Mouse (Mus musculus) brain, embryonic 14.5 days (tissue): ENCODE data around the gene Bmpr1a. TPM values are rescaled to one million over a fixed set of nuclear protein-coding genes. Genes with fewer than 3 reads are reported as not detected.

Source experiments
- DNase-seq: peaks from one replicate; pipeline ENCODE4 v3.0.0-alpha.2; 2011; ENCODE audit warnings: low read depth
- CTCF ChIP-seq: fragments of 200-500 bp; IDR thresholded peaks from 2 replicates; pipeline ENCODE4 v1.5.1; 2012; ENCODE audit warnings: inconsistent platforms, mild to moderate bottlenecking, moderate library complexity, borderline replicate concordance; ENCODE audit not compliant: insufficient read depth, insufficient read length; ENCODE audit errors: extremely low read depth
- POLR2A ChIP-seq: fragments of 200-500 bp; IDR thresholded peaks from 2 replicates; pipeline ENCODE4 v1.6.1; 2012; ENCODE audit warnings: mild to moderate bottlenecking, inconsistent platforms, borderline replicate concordance; ENCODE audit not compliant: poor library complexity, insufficient read depth, insufficient read length, severe bottlenecking; ENCODE audit errors: extremely low read depth
- polyA plus RNA-seq: library from polyadenylated mRNA; depleted of rRNA; stranded (reverse); fragments of >200 nt; gene quantifications from 2 replicates; pipeline ENCODE4 v1.2.3, GENCODE M21; 2012

Gene Bmpr1a
- polyA plus RNA-seq, 1 experiment, result 23.9 TPM

DNA sequence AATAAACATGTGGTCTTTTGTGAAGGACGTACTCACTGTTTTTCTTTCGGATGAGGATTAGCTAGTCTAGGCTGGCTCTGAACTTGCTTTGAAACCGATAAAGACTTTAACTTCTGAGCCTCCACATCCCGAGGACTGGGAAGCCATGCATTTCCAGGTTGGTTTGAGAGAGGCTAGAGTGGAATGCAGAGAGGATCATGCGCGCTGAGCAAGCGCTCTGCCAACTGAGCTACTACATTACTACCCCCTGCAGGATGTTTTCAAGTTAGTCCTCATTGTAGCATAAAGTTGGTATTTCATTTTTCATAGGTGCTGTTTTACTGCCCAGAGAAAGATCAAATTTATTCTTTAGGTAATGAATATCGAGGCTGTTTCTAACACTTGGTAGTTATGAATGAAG is 17.0 kb downstream of the Bmpr1a start:
- TF ChIP-seq POLR2A (no peak), CTCF (no peak)
- DNase-seq, result peak; percentile 24

DNA sequence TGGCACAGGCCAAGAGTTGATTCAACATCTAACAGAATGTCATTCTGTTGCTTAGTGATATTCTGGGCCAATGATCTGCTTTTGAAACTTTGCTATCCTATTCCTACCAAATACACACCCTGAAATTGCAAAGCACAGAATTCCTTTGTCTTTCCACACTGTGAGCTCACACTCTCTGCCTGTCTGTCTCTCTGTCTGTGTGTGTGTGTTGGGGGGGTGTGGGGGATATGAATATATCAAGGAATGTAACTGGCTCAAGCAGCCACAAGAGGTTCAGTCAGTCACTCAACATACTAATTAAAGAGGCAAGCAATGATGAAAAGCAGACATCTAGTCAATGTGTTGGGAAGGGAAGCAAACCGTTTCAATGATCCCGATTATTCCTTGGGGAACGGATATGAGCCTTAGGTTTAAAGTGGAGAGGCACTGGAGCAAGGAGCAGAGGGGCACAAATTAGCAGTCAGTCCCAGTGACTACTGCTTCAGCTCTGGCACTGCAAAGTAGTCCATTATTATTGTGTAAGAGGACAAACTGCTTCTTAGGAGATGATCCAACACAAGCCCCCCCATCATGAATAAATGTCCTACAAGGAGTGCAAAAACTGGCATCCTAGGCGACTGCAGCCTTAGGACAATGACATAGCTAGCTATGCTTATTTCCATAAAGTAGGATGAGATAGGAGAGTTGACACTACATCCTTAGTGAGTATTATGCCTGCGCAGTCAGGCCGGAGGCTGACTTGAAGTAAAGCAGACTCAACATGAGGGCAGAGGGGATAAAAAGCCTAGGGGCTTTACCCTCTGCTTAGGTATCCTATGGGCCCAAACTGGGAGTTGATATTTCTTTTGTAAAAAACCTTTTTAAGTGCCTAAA is 19.4 kb downstream of the Bmpr1a start:
- peak; percentile 58 for DNase-seq

DNA sequence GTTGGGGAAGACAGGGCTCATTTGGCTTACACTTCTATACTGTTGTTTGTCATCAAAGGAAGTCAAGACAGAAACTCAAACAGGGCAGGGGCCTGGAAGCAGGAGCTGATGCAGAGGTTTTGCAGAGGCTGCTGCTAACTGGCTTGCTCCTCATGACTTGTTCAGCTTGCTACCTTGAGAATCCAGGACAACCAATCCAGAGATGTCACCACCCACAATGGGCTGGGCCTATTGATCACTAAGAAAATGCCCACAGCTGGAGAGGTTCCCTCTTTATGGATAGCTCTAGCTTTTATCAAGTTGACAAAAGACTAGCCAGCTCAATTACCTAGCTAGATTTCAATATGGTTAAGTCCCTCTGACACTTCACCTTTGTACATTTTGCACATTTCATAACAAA is 31.6 kb downstream of the Bmpr1a start:
- no peak for DNase-seq
- TF ChIP-seq CTCF (no peak), POLR2A (no peak)

More for the DNA sequence above, 19.4 kb downstream of the Bmpr1a start:
- TF ChIP-seq POLR2A (no peak), CTCF (no peak)

DNA sequence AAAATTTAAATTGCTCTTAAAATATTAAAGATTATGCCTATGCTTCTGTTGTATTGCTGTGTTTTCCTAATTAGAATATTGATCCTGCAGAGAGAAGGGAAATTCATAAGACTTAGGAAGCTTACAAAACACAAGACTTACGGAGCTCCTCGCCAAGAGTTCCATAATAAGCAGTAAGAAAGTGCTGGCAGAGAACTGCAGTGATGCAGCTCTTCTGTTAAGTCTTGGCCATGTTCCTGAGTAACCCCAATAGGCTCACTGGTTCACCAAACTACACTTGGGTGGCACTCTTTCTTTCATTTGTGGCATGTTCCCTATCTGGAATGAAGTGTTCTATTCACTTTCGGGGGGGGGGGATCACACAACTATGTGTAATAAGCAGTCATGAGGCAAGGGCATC is 36.9 kb downstream of the Bmpr1a start:
- TF ChIP-seq POLR2A, result no peak
- DNase-seq, result peak; percentile 66

DNA sequence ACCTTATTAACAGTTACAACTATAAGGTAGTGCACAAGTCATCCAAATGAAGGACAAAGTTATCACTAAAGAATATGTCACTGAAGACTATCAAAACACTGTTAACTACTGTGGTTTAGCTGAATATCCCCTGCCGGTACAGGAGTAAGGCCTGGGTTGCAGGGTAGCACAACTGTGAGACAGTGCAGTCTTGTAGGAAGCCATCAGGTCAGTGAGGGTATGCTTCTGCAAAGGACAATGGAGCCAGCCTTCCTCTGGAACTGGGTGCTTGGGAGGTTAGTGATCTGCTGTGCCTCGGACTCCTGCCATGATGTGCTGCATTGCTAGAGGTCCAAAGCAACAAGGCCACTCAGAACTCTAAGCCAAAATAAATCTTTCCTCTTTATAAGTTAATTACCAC is 43.8 kb downstream of the Bmpr1a start:
- TF ChIP-seq CTCF (no peak), POLR2A (no peak)
- DNase-seq, result no peak

DNA sequence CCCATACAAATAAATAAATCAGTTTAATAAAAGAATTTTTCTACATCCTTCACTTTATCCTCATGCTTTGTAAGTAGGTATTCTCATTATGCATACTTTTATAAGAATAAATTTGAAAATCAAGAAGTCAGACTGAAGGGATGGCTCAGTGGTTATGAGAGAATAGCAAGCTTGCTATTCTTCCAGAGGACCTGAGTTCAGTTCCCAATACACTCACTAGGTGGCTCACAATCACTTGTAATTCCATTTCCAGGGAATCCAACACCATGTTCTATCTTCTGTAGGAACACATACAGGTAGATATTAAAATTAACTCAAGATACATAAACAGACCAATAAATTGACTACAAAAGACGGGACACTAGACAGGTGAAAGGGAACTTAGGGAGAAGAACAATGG is 44.3 kb downstream of the Bmpr1a start:
- TF ChIP-seq POLR2A, result no peak
- TF ChIP-seq CTCF, result peak; percentile 40; the same call in 1 of the 2 replicates
- peak; percentile 83 for DNase-seq

DNA sequence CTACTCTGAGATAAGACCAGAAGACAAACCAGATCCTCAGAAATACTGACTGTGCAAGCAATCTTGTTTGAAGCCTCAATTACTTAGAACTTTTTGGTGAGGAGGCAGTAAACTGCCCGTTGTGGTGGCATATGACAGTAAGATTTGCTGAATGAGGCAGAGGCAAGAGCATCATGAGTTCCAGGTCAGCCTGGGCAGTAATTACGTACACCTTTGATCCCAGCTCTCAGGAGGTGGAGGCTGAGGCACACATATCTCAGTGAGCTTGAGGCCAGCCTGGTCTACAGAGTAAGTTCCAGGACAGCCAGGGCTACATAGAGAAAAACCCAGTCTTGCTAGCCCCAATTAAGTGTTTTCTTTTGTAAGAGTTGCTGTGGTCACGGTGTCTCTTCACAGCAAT is 48.9 kb downstream of the Bmpr1a start:
- TF ChIP-seq POLR2A, result no peak
- TF ChIP-seq CTCF, result no peak
- DNase-seq, result no peak

DNA sequence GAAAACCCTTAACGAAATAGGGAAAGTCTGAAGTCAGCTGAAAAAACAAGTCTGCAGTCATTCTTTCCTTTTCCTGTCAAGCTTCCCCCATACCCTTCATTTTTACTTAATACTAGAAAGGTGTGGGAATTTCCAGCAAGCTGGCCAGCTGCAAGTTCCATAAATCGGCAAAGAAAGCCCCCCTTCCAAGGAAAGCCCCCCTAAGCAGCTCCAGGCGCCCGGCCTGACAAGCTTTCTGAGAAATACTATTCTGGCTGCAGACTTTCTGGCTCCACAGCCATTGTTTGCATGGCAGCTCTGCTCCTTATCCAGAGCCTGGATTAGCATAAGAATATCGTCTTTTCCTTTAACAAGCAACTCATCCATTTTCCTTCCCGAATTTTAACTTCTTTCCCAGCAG is 49.5 kb downstream of the Bmpr1a start:
- DNase-seq, result peak; percentile 84
- TF ChIP-seq POLR2A (no peak), CTCF (no peak)

DNA sequence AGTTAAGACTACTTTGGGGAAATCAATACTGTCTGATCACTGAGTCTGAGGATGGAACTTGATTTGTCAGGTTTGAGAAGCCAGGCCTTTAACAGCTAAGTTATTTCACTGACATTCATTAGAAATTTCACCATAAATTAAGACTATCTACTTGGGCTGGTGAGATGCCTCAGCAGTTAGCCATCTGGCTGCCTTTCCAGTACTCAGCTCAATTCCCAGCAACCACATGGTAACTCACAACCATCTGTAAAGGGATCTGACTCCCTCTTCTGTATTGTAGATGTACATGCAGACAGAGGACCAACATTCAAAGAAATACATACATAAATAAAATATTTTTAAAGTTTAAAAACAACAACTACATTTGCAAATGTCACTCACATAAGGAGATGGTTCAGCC is 51.3 kb downstream of the Bmpr1a start:
- peak; percentile 44 for DNase-seq
- no peak for TF ChIP-seq CTCF
- TF ChIP-seq POLR2A, result no peak

DNA sequence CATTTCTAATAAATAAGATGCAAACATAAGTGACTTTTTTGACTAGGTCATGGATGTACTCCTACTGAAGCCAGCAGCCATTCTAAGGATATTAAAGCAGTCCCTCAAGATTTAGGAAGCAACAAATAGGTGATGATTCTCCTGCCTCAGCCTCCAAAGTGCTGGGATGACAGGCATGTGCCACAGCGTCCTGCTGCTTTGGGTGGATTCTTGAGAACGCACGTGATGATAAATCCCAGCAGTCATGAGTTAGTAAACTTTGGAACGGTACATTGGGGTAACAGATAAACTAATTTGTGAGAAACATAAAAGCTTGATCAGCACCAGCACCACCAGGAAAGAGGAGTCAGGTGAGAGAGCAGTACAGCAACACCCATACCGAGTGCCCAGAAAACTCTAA is 52.7 kb downstream of the Bmpr1a start:
- TF ChIP-seq POLR2A (no peak), CTCF (no peak)
- DNase-seq, result no peak

DNA sequence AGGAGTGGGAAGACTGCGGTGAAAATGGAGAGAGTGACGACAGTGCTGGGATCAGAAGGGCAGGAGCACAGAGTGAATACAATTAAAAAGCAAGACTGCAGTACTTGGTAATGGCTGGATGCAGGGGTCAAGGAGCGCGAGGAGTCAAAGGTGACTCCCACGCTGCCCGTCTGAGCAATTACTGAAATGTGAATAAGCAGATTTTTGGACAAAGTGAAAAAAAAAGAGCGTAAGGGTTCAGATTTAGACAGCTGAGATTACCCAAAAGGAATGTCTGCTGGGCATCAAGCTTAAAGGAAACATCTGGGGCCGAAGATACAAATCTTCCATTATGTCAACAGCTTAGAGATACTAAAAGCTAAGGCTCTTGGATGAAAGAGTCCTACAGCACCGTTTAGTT is 53.3 kb downstream of the Bmpr1a start:
- TF ChIP-seq CTCF, result no peak
- no peak for TF ChIP-seq POLR2A
- DNase-seq, result no peak

DNA sequence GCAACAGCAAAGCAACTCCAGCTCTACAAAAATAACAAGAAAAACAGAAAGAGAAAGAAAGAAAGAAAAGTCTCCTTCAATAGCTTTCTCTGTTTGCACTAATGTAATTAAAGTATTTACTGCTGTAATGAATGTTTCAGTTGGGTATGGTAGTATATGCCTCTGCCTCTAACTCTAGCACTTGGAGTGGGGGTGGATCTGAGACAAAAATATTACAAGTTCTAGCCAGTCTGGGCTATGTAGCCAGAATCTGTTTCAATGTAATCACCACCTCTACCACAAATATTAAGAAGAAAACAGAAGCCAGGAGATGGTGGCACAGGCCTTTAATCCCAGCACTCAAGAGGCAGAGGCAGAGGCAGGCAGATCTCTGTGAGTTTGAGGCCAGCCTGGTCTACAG is 54.7 kb downstream of the Bmpr1a start:
- TF ChIP-seq CTCF (no peak), POLR2A (no peak)

More for the DNA sequence above, 54.7 kb downstream of the Bmpr1a start:
- DNase-seq, result no peak
